Mouse (Mus musculus) small intestine, adult 2 months (tissue): ENCODE measurements at regions not wholly inside any gene's neighbourhood (a gene's known extent, or its start where the extent isn't known, plus 50 kb on each side); places are given as distances from the start of the nearest gene placed in this dataset.

Experiments
- CTCF ChIP-seq: fragments of 200-500 bp; IDR thresholded peaks from 2 replicates; pipeline ENCODE4 v1.5.1; 2012; ENCODE audit warnings: low read depth, mild to moderate bottlenecking, control low read depth, inconsistent platforms, low read length, moderate library complexity, mixed read lengths; ENCODE audit not compliant: insufficient replicate concordance, insufficient read length; ENCODE audit errors: extremely low read depth
- POLR2A ChIP-seq: fragments of 200-500 bp; IDR thresholded peaks from 2 replicates; pipeline ENCODE4 v1.6.1; 2012; ENCODE audit warnings: low read depth, mild to moderate bottlenecking, control low read depth, inconsistent platforms, low read length, moderate library complexity

DNA sequence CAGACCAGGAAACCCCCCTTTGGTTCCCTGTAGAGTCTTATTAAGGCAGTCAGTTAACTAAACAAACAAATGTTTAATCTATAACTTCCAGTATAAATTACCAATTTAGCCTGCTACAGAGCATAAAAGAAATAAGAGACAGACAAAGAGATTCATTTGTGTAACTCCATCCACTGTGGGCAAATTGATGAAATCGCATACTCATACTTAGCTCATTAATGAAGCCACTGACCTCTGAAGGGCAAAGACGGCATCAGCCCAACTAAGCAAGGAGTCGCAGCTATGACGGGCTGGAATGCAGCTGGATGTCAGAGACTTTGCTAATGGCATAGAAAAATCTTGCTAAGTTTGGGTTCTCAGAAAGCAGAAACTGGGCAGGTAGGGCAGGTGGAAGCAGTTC lies 241.3 kb downstream of the Arpp21 start:
- TF ChIP-seq CTCF (no peak), POLR2A (no peak)
